Mouse (Mus musculus) neural tube, embryonic 12.5 days (tissue): Measurements from ENCODE around the gene Rasl10a. TPM values are rescaled to one million over a fixed set of nuclear protein-coding genes. Genes with fewer than 3 reads are reported as not detected.

Source experiments
- ATAC-seq: fragments of 200-750 bp; cut with Nextera tagmentation; 2 replicates; pipeline ENCODE4 v1.8.0; 2017; ENCODE audit warnings: low read depth, mild to moderate bottlenecking, moderate TSS enrichment, moderate library complexity; ENCODE audit not compliant: low FRiP score
- H3K27ac ChIP-seq: fragments of 300-500 bp; sonication (generic); 2 replicates; pipeline ENCODE4 v1.5.1; 2016
- H3K27me3 ChIP-seq: fragments of 300-500 bp; sonication (generic); replicated peaks from 2 replicates; pipeline ENCODE4 v1.6.1; 2016; ENCODE audit warnings: mild to moderate bottlenecking
- H3K36me3 ChIP-seq: fragments of 300-500 bp; sonication (generic); 2 replicates; pipeline ENCODE4 v1.6.1; 2016; ENCODE audit warnings: mild to moderate bottlenecking
- H3K4me1 ChIP-seq: fragments of 300-500 bp; sonication (generic); 2 replicates; pipeline ENCODE4 v1.6.1; 2016
- H3K4me2 ChIP-seq: fragments of 300-500 bp; sonication (generic); replicated peaks from 2 replicates; pipeline ENCODE4 v1.6.1; 2016; ENCODE audit warnings: mild to moderate bottlenecking
- H3K4me3 ChIP-seq: fragments of 300-500 bp; sonication (generic); 2 replicates; pipeline ENCODE4 v1.5.1; 2016
- H3K9ac ChIP-seq: fragments of 300-500 bp; sonication (generic); 2 replicates; pipeline ENCODE4 v1.6.1; 2016; ENCODE audit warnings: mild to moderate bottlenecking
- H3K9me3 ChIP-seq: fragments of 300-500 bp; sonication (generic); 2 replicates; pipeline ENCODE4 v1.6.1; 2016; ENCODE audit warnings: mild to moderate bottlenecking
- WGBS: fragments of 180-500 bp; shearing (Covaris S2); methylation state at CpG from one replicate; pipeline ENCODE4 v1.1.7; 2016; 5-methylcytosine and 5-hydroxymethylcytosine counted together
- polyA plus RNA-seq: library from polyadenylated mRNA; unstranded; fragments of >200 nt; fragmentation: Nextera tagmentation; extraction: Ambion mirVana; gene quantifications from 2 replicates; pipeline ENCODE4 v1.2.1, GENCODE M21; 2016

Gene Rasl10a
- polyA plus RNA-seq, 1 experiment from 2014 or later = 0.75 TPM

DNA sequence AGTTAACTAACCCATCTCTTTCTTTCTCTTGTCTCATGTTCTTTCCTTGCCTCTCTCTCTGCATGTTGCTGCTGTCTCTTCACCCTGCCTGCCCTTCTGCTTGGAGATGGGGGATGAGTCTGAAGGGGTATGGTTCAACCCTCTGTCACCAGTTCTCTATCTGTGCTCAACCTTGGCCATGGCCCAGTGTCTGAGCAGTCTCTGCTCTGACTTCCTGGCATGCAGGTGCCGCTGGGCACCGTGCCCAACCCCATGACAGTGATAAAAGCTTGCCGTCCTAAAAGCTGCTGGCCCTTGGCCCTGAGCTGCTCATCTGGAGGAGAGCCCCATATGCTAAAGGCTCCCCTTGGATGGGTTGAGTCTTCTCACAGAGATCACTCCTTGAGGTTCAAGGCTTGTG is 24.8 kb upstream of the Rasl10a start:
- Histone ChIP-seq H3K9ac (no peak overlapping the region), H3K4me1 (no peaks in the 10 kb centered on the region), H3K4me3 (no peak overlapping the region), H3K9me3 (no peaks in the 10 kb centered on the region), H3K36me3 (peaks cover 99% of the 10 kb centered on the region), H3K27ac (no peak overlapping the region), H3K4me2 (no peak overlapping the region), H3K27me3 (no peaks in the 10 kb centered on the region)
- no peak for ATAC-seq
- 90% methylated on average over 3 of the region's 3 CpGs for WGBS

DNA sequence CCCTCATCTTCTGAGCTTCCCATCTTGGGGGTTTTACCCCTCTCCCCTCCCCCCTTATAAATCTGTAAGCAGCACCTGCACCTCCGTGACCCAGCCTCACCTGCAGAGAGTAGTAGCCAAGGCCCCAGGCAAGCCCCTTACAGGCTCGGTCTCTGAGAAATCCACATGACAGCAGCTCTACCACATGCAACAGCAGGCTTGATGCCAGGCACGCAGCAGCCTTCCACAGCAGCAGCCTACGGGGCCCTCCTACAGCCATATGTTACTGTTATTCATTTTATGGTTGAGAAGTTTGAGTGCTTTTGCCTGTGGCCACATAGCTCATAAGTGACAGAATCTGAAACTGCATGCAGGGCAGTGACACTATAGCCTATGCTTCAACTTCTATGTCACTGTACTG is 22.5 kb upstream of the Rasl10a start:
- Histone ChIP-seq H3K27ac (no peak overlapping the region), H3K9ac (no peak overlapping the region), H3K9me3 (no peaks in the 10 kb centered on the region), H3K4me3 (no peak overlapping the region), H3K27me3 (no peaks in the 10 kb centered on the region), H3K4me1 (no peaks in the 10 kb centered on the region), H3K4me2 (no peak overlapping the region), H3K36me3 (peaks cover 100% of the 10 kb centered on the region)
- WGBS = 92% methylated on average over 4 of the region's 4 CpGs
- ATAC-seq = no peak

DNA sequence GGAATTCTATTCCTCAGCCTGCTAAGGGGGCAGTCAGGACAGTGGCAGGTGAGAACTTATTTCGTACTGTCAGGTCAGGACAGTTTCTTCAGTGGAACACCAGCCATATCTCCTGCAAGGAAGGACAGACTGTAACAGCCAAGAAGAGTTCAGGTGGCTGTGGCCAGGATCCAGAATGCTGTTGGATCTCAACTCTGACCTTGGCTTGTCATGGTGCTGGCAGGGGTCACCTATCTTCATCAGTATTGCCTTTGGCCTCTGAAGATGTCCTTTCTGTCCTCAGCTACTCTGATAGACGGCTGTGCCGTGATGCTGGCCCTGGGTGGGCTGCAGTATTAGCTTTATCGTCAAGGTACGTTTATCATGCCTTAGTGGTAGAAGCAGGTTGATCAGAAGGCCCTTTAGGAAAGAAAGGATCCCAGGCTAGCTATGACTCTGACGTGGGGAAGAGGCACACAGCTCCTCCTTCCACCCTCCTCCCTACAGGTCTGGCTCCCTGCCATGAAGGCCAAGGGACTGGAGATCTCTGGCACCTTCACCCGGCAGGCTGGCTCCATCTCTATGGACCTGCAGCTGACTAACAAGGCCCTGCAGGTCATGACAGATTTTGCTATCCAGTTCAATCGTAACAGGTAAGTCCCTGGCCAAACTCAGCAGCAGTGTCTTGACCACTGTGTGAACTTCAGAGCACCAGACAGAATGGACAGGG is 20.6 kb upstream of the Rasl10a start:
- H3K9me3 ChIP-seq = no peaks in the 10 kb centered on the region
- H3K27ac ChIP-seq = no peak overlapping the region
- no peak overlapping the region for H3K4me3 ChIP-seq
- no peak for ATAC-seq
- H3K4me1 ChIP-seq = no peaks in the 10 kb centered on the region
- H3K4me2 ChIP-seq = no peak overlapping the region
- H3K9ac ChIP-seq = no peak overlapping the region
- no peaks in the 10 kb centered on the region for H3K27me3 ChIP-seq
- peaks cover 100% of the 10 kb centered on the region for H3K36me3 ChIP-seq
- 92% methylated on average over 8 of the region's 8 CpGs for WGBS

DNA sequence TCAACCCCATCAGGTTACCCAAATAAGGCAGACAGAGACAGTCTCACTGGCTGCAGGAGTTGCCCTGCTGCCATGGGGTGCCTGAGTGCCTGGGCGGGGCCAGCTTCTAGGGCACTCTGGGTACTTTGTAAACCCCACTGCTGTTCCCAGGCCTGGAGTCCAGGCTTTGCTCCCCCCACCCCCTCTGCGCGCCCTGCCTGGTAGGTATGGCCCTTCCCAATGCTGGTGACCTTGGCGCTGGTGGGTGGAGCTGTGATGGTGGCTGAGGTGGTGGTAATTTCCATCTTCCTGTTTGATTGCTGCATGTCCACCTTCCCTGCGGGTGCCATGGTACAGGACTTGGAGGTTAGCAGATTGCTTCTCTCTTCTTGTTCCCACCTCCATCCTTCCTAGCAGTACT is 17.3 kb upstream of the Rasl10a start:
- 94% methylated on average over 5 of the region's 5 CpGs for WGBS
- Histone ChIP-seq H3K9ac (no peak overlapping the region), H3K27ac (no peak overlapping the region), H3K4me3 (no peak overlapping the region), H3K4me2 (no peak overlapping the region), H3K9me3 (no peaks in the 10 kb centered on the region), H3K27me3 (no peaks in the 10 kb centered on the region), H3K4me1 (no peaks in the 10 kb centered on the region), H3K36me3 (peaks cover 68% of the 10 kb centered on the region)
- ATAC-seq = no peak

DNA sequence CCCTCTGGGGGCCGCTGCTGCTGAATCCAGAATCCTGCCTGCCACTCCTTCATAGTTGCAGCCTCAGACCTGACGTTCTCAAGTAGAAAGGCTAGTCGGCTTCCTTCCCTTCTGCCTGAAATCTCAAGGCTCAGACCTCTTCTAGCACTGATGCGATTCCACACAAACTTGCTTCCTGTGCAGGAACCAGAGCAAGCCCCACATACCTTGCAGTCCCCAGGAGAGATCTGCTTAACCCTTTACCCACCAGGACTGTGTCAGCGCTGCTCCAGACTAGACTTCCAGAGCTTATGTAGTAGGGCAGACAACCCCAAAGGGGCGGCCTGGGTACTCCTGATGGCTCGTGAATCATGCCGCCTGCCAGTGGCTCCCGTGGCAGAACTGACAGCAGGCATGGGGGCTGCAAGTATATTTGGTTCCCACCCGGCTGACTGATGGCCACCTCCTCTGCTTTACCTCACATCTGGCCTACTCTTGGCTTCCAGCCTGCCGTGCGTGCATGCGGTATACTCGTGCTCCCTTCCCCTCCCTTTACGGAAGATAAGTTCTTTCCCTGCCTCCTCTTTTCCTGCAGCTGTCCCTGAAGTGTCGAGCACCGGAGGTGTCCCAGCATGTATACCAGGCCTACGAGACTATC is 16.7 kb upstream of the Rasl10a start:
- no peak for ATAC-seq
- no peak overlapping the region for H3K4me3 ChIP-seq
- H3K27ac ChIP-seq = no peak overlapping the region
- H3K9me3 ChIP-seq = no peaks in the 10 kb centered on the region
- peaks cover 61% of the 10 kb centered on the region for H3K36me3 ChIP-seq
- H3K9ac ChIP-seq = no peak overlapping the region
- H3K4me2 ChIP-seq = no peak overlapping the region
- no peaks in the 10 kb centered on the region for H3K27me3 ChIP-seq
- no peaks in the 10 kb centered on the region for H3K4me1 ChIP-seq
- 83% methylated on average over 18 of the region's 18 CpGs for WGBS

DNA sequence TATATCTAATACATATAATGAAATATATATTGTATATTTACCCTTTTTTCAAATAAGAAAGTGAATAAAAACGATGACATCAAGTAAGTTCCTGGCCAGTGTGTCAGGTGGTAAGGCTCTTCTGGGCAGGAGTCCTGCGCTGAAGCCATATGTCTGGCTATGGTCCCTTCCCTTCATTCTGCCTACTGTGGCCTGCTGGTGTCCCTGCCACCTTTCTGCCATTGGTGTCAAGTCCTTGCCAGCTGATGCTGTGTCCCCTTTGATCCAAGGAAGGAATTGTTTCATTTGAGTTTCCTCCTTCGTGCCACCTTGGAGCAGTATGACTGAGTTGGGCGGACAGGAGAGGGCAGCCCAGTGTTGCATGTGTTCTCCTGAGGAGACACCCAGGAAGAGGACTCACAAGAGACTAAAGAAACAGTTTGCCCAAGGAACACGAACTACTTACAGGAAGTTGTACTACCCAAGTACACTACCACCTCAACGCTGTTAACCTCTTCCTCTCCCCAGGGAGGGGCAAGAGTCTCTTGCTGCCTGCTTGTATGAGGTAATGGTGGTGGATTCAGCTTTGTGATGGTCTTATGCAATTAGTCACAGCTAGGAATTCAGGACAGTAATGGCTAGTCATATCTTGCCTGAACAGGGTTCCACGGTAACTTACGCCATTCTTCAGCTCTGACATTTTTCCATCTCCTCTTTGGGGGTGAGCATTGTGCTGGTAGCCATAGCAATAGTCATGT is 15.1 kb upstream of the Rasl10a start:
- Histone ChIP-seq H3K4me3 (no peak overlapping the region), H3K4me1 (no peaks in the 10 kb centered on the region), H3K4me2 (no peak overlapping the region), H3K9ac (no peak overlapping the region), H3K36me3 (peaks cover 46% of the 10 kb centered on the region), H3K9me3 (no peaks in the 10 kb centered on the region), H3K27me3 (no peaks in the 10 kb centered on the region), H3K27ac (no peak overlapping the region)
- no peak for ATAC-seq
- 93% methylated on average over 8 of the region's 8 CpGs for WGBS

DNA sequence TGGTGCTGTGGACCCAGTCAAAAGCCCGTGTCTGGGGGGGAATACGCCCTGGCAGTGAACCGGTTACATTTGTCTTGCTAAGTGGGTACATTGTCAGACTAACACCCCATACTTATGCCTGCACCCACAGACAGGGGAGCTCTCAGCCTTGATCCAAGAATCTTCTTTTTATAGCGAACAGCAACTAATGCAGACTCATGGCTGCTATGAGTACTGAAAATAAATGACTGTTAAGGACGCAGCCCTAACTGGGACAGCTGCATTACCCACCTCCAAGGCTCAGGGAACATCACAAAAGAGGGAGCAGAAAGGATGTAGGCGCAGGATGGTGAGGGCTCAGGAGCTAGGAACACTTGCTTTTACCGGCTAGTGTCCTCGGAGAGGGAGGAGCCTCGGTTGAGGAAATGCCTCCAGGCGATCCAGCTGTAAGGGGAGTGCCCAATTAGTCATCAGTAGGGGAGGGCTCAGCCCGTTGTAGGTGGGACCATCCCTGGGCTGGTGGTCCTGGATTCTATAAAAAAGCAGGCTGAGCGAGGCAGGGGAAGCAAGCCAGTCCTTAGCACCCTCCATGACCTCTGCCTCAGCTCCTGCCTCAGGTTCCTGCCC is 11.5 kb upstream of the Rasl10a start:
- Histone ChIP-seq H3K27ac (no peak overlapping the region), H3K36me3 (peaks cover 10% of the 10 kb centered on the region), H3K4me2 (no peak overlapping the region), H3K9ac (no peak overlapping the region), H3K9me3 (no peaks in the 10 kb centered on the region), H3K27me3 (no peaks in the 10 kb centered on the region), H3K4me3 (no peak overlapping the region), H3K4me1 (no peaks in the 10 kb centered on the region)
- WGBS = 49% methylated on average over 12 of the region's 12 CpGs
- ATAC-seq = no peak

DNA sequence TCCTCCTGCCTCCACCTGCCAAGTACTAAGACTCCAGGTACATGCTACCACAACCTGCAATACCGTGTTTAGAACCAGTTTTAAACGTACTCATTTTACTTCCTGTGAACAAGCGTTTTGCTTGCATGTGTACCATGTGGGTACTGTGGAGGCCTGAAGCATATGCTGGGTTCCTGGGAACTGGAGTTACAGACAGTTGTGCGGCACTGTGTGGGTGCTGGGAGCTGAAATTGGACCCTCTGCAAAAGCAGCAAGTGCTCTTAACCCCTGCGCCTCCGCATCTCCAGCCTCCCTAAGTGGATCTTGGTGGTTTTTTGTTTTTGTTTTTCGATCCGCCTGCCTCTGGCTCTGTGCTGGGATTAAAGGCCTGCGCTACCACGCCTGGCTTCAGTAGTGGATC is 6.3 kb upstream of the Rasl10a start:
- H3K4me1 ChIP-seq = no peaks in the 10 kb centered on the region; the same call in 1 of the 2 replicates
- no peak overlapping the region for H3K4me2 ChIP-seq
- H3K4me3 ChIP-seq = no peak overlapping the region
- no peak overlapping the region for H3K27ac ChIP-seq
- H3K27me3 ChIP-seq = peaks cover 19% of the 10 kb centered on the region
- ATAC-seq = no peak
- H3K36me3 ChIP-seq = no peaks in the 10 kb centered on the region
- H3K9me3 ChIP-seq = no peaks in the 10 kb centered on the region
- WGBS = 85% methylated on average over 10 of the region's 10 CpGs
- no peak overlapping the region for H3K9ac ChIP-seq

DNA sequence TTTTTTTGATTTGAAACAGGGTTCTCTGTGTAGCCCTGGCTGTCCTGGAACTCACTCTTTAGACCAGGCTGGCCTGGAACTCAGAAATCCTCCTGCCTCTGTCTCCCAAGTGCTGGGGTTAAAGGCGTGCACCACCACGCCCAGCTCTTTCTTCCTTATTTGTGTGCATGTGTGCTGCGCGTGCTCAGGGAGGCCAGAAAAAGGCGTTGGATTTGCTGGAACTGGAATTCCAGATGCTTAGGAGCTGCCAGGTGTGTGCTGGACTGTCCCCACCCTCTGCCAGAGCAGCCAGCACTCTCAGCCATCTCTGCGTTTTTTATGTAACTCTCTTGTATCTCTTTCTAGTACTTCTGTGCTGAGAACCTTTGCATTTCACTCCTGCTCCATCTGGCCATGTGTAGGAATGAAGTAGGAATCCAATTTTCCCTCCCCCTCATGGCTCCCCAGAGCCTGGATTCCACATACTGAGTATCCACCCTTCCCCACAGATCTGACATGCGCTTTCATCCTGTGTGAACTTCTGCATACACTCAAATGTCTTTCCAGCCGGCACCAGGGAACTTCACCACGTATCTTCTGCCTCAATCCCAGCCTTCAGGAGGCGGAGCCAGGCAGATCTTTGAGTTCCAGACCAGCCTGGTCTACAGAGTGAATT is 5.6 kb upstream of the Rasl10a start:
- Histone ChIP-seq H3K9me3 (no peaks in the 10 kb centered on the region), H3K4me3 (no peak overlapping the region), H3K9ac (no peak overlapping the region), H3K27ac (no peak overlapping the region), H3K27me3 (peaks cover 26% of the 10 kb centered on the region), H3K4me2 (no peak overlapping the region), H3K36me3 (no peaks in the 10 kb centered on the region), H3K4me1 (no peaks in the 10 kb centered on the region; the same call in 1 of the 2 replicates)
- WGBS = 81% methylated on average over 10 of the region's 10 CpGs
- no peak for ATAC-seq

DNA sequence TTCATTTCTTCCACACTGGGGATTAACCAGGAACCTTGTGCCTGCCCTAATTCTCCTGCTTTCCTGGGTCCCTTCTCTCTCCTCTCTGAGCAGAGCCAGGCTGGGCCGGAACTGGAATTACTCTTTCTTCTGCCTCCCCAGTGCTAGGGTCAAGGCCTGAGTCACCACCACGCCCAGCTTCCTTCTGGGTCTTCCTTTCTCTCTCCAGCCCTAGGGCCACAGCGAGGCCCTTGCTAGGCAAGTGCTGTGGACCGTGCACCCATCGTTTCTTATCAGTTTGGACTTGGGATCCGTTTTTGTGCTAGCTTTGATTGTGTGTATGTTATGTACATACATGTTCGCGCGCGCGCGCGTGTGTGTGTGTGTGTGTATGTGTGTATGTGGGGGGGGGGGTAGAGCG is 3.8 kb upstream of the Rasl10a start:
- Histone ChIP-seq H3K27me3 (peaks cover 44% of the 10 kb centered on the region), H3K4me2 (no peak overlapping the region), H3K9me3 (no peaks in the 10 kb centered on the region), H3K4me1 (peaks cover 10% of the 10 kb centered on the region), H3K9ac (no peak overlapping the region), H3K27ac (no peak overlapping the region), H3K36me3 (no peaks in the 10 kb centered on the region), H3K4me3 (no peak overlapping the region)
- WGBS = 91% methylated on average over 14 of the region's 14 CpGs
- no peak for ATAC-seq

DNA sequence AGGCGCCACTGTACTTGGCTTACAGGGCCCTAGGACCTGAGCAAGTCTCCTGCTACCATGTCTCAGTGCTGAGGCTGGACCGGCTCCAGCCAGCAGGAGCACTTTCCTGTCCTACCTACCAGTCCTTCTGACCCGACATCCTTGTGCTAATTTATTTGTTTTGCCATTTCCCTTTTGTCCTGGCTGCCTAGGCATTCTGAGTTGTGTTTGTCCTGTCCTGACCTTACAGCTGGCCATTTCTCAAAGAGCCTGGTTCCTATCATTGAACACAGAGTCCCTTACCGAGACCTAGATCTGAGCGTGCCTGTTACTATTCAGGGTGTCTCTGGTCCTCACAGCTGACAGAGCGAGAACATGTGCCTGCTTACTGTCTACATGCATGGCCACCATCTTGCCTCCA is 3.1 kb upstream of the Rasl10a start:
- Histone ChIP-seq H3K4me2 (no peak overlapping the region), H3K4me1 (peaks cover 13% of the 10 kb centered on the region), H3K27me3 (peaks cover 52% of the 10 kb centered on the region), H3K4me3 (no peak overlapping the region), H3K36me3 (no peaks in the 10 kb centered on the region), H3K9ac (no peak overlapping the region), H3K9me3 (no peaks in the 10 kb centered on the region), H3K27ac (no peak overlapping the region)
- ATAC-seq = no peak
- 55% methylated on average over 6 of the region's 6 CpGs for WGBS
